Mouse (Mus musculus): ENCODE measurements around the gene Cfap100. TPM values are rescaled to one million over a fixed set of nuclear protein-coding genes. Genes with fewer than 3 reads are reported as not detected.

The Cfap100 gene
- polyA plus RNA-seq, 1 experiment from 2014 or later = 0.59 TPM

- WGBS = 89% methylated on average over 12 of the region's 12 CpGs
- Histone ChIP-seq H3K4me2 (replicated peaks) (no peak overlapping the region), H3K36me3 (no peaks in the 10 kb centered on the region; the same call in 1 of the 2 replicates), H3K27ac (no peak overlapping the region), H3K27me3 (peaks cover 21% of the 10 kb centered on the region), H3K4me3 (no peak overlapping the region), H3K9me3 (no peaks in the 10 kb centered on the region), H3K4me1 (peaks cover 30% of the 10 kb centered on the region), H3K9ac (no peak overlapping the region)
- no peak for ATAC-seq (ENCODE audit: low FRiP score, low read depth)
These were observed 38.3 kb upstream of the Cfap100 start for GRCm38 (mm10) chr6:90466847-90467410.

GRCm38 (mm10) chr6:90466079-90466478, 37.5 kb upstream of the Cfap100 start:
- peaks cover 30% of the 10 kb centered on the region for H3K27me3 ChIP-seq
- H3K4me3 ChIP-seq = no peak overlapping the region
- no peak overlapping the region for H3K27ac ChIP-seq
- peaks cover 22% of the 10 kb centered on the region for H3K4me1 ChIP-seq
- WGBS = 80% methylated on average over 10 of the region's 10 CpGs
- H3K4me2 ChIP-seq (replicated peaks) = no peak overlapping the region
- no peak overlapping the region for H3K9ac ChIP-seq
- no peaks in the 10 kb centered on the region for H3K9me3 ChIP-seq
- ATAC-seq (ENCODE audit: low FRiP score, low read depth) = no peak
- H3K36me3 ChIP-seq = no peaks in the 10 kb centered on the region; the same call in 1 of the 2 replicates

GRCm38 (mm10) chr6:90465028-90465640, 36.5 kb upstream of the Cfap100 start:
- H3K4me3 ChIP-seq = no peak overlapping the region
- H3K27ac ChIP-seq = no peak overlapping the region
- peaks cover 39% of the 10 kb centered on the region for H3K27me3 ChIP-seq
- ATAC-seq (ENCODE audit: low FRiP score, low read depth) = no peak
- H3K9me3 ChIP-seq = no peaks in the 10 kb centered on the region
- H3K4me2 ChIP-seq (replicated peaks) = no peak overlapping the region
- H3K4me1 ChIP-seq = peaks cover 16% of the 10 kb centered on the region
- H3K36me3 ChIP-seq = no peaks in the 10 kb centered on the region; the same call in 1 of the 2 replicates
- 91% methylated on average over 11 of the region's 11 CpGs for WGBS
- H3K9ac ChIP-seq = no peak overlapping the region

- Histone ChIP-seq H3K36me3 (no peaks in the 10 kb centered on the region; the same call in 1 of the 2 replicates), H3K9me3 (no peaks in the 10 kb centered on the region), H3K27me3 (peaks cover 40% of the 10 kb centered on the region), H3K4me1 (peaks cover 16% of the 10 kb centered on the region), H3K4me2 (replicated peaks) (peak overlapping the region; percentile 100), H3K9ac (0 out of 2 replicates have a peak overlapping the region, but pooled peaks have one; percentile 45), H3K27ac (no peak overlapping the region), H3K4me3 (peak overlapping the region; percentile 66)
- ATAC-seq (ENCODE audit: low FRiP score, low read depth) = 0 out of 2 replicates have a peak, but pooled peaks have one; percentile 0
- WGBS = 30% methylated on average over 7 of the region's 7 CpGs
These were observed 35.4 kb upstream of the Cfap100 start for GRCm38 (mm10) chr6:90463890-90464421.

GRCm38 (mm10) chr6:90463228-90463862, 34.7 kb upstream of the Cfap100 start:
- H3K9me3 ChIP-seq = no peaks in the 10 kb centered on the region
- H3K9ac ChIP-seq = peak overlapping the region; percentile 76
- no peak overlapping the region for H3K27ac ChIP-seq
- H3K4me2 ChIP-seq (replicated peaks) = peak overlapping the region; percentile 100
- WGBS = 1% methylated on average over 31 of the region's 31 CpGs
- no peaks in the 10 kb centered on the region; the same call in 1 of the 2 replicates for H3K36me3 ChIP-seq
- ATAC-seq (ENCODE audit: low FRiP score, low read depth) = peak; percentile 62
- peaks cover 40% of the 10 kb centered on the region for H3K27me3 ChIP-seq
- peak overlapping the region; percentile 66 for H3K4me3 ChIP-seq
- H3K4me1 ChIP-seq = peaks cover 16% of the 10 kb centered on the region

GRCm38 (mm10) chr6:90462841-90463227, 34.2 kb upstream of the Cfap100 start:
- Histone ChIP-seq H3K27me3 (peaks cover 40% of the 10 kb centered on the region), H3K4me3 (peak overlapping the region; percentile 66), H3K27ac (no peak overlapping the region), H3K4me1 (peaks cover 16% of the 10 kb centered on the region), H3K9ac (peak overlapping the region; percentile 76), H3K9me3 (no peaks in the 10 kb centered on the region), H3K36me3 (no peaks in the 10 kb centered on the region; the same call in 1 of the 2 replicates), H3K4me2 (replicated peaks) (peak overlapping the region; percentile 100)
- WGBS = under 1% methylated on average over 38 of the region's 38 CpGs
- ATAC-seq (ENCODE audit: low FRiP score, low read depth) = peak; percentile 26; the same call in 1 of the 2 replicates

- peak within 1 kb of the TSS; percentile 66 for H3K4me3 ChIP-seq
- no peaks in the 10 kb centered on the region; the same call in 1 of the 2 replicates for H3K36me3 ChIP-seq
- under 1% methylated on average over 68 of the region's 70 CpGs for WGBS
- H3K27me3 ChIP-seq = peaks cover 40% of the 10 kb centered on the region
- H3K9ac ChIP-seq = peak within 1 kb of the TSS; percentile 76
- peaks cover 16% of the 10 kb centered on the region for H3K4me1 ChIP-seq
- H3K4me2 ChIP-seq (replicated peaks) = peak within 1 kb of the TSS; percentile 100
- peak; percentile 78 for ATAC-seq (ENCODE audit: low FRiP score, low read depth)
- H3K9me3 ChIP-seq = no peaks in the 10 kb centered on the region
- no peak within 1 kb of the TSS for H3K27ac ChIP-seq
These were observed 33.6 kb upstream of the Cfap100 start, which contains the start of gene Klf15 for GRCm38 (mm10) chr6:90462181-90462706. Gene Klf15 (plus strand): TSS chr6:90462576.

- Histone ChIP-seq H3K36me3 (no peaks in the 10 kb centered on the region; the same call in 1 of the 2 replicates), H3K9ac (0 out of 2 replicates have a peak overlapping the region, but pooled peaks have one; percentile 76), H3K4me1 (peaks cover 16% of the 10 kb centered on the region), H3K4me2 (replicated peaks) (peak overlapping the region; percentile 100), H3K9me3 (no peaks in the 10 kb centered on the region), H3K27ac (no peak overlapping the region), H3K4me3 (peak overlapping the region; percentile 66), H3K27me3 (peaks cover 40% of the 10 kb centered on the region)
- WGBS = 9% methylated on average over 12 of the region's 12 CpGs
- peak; percentile 1; the same call in 1 of the 2 replicates for ATAC-seq (ENCODE audit: low FRiP score, low read depth)
These were observed 33.2 kb upstream of the Cfap100 start for GRCm38 (mm10) chr6:90461771-90462170.

GRCm38 (mm10) chr6:90461181-90461580, 32.6 kb upstream of the Cfap100 start:
- 32% methylated on average over 2 of the region's 2 CpGs for WGBS
- Histone ChIP-seq H3K9me3 (no peaks in the 10 kb centered on the region), H3K27ac (no peak overlapping the region), H3K4me3 (peak overlapping the region; percentile 66; the same call in 1 of the 2 replicates), H3K27me3 (peaks cover 40% of the 10 kb centered on the region), H3K36me3 (no peaks in the 10 kb centered on the region), H3K4me1 (peaks cover 16% of the 10 kb centered on the region), H3K4me2 (replicated peaks) (no peak overlapping the region), H3K9ac (no peak overlapping the region)
- ATAC-seq (ENCODE audit: low FRiP score, low read depth) = no peak

GRCm38 (mm10) chr6:90457421-90457820, 28.8 kb upstream of the Cfap100 start:
- Histone ChIP-seq H3K27me3 (peaks cover 23% of the 10 kb centered on the region), H3K9me3 (no peaks in the 10 kb centered on the region), H3K27ac (no peak overlapping the region), H3K4me2 (replicated peaks) (no peak overlapping the region), H3K36me3 (no peaks in the 10 kb centered on the region), H3K4me1 (no peaks in the 10 kb centered on the region), H3K9ac (no peak overlapping the region), H3K4me3 (no peak overlapping the region)
- no peak for ATAC-seq (ENCODE audit: low FRiP score, low read depth)
- WGBS = 73% methylated on average over 2 of the region's 2 CpGs

- Histone ChIP-seq H3K27ac (no peak overlapping the region), H3K27me3 (no peaks in the 10 kb centered on the region), H3K9ac (no peak overlapping the region), H3K36me3 (no peaks in the 10 kb centered on the region), H3K4me1 (no peaks in the 10 kb centered on the region), H3K4me3 (no peak overlapping the region), H3K4me2 (replicated peaks) (no peak overlapping the region), H3K9me3 (no peaks in the 10 kb centered on the region)
- 83% methylated on average over 5 of the region's 5 CpGs for WGBS
- ATAC-seq (ENCODE audit: low FRiP score, low read depth) = no peak
These were observed 25.2 kb upstream of the Cfap100 start for GRCm38 (mm10) chr6:90453751-90454150.

- Histone ChIP-seq H3K9me3 (no peaks in the 10 kb centered on the region), H3K4me1 (no peaks in the 10 kb centered on the region), H3K27me3 (no peaks in the 10 kb centered on the region), H3K9ac (no peak overlapping the region), H3K4me2 (replicated peaks) (no peak overlapping the region), H3K4me3 (no peak overlapping the region), H3K36me3 (no peaks in the 10 kb centered on the region), H3K27ac (no peak overlapping the region)
- ATAC-seq (ENCODE audit: low FRiP score, low read depth) = no peak
These were observed 24.0 kb upstream of the Cfap100 start for GRCm38 (mm10) chr6:90452603-90453002.

Measured in limb, embryonic 13.5 days (tissue).